Mouse (Mus musculus): ENCODE results near the gene Itgad.
A peak's percentile ranks its signal among the peaks of the same experiment; 100 is the strongest.

Gene Itgad

GRCm38 (mm10) chr7:128180546-128180945 lies 26.4 kb downstream of the Itgad start:
- DNase-seq: no peak

GRCm38 (mm10) chr7:128181691-128182090 lies 27.5 kb downstream of the Itgad start:
- no peak for DNase-seq

- DNase-seq: no peak
These were observed 47.4 kb downstream of the Itgad start for GRCm38 (mm10) chr7:128201607-128202006.

- no peak for DNase-seq
These were observed 48.9 kb downstream of the Itgad start for GRCm38 (mm10) chr7:128203071-128203470.

- no peak for DNase-seq
These were observed 50.0 kb downstream of the Itgad start for GRCm38 (mm10) chr7:128204179-128204578.

- no peak for DNase-seq
These were observed 51.5 kb downstream of the Itgad start for GRCm38 (mm10) chr7:128205695-128206094.

- DNase-seq: no peak
These were observed 52.0 kb downstream of the Itgad start, which contains the start of gene Cox6a2 for GRCm38 (mm10) chr7:128206152-128206551. Gene Cox6a2, minus strand, starts transcription at chr7:128206387.

GRCm38 (mm10) chr7:128208187-128208586 lies 54.0 kb downstream of the Itgad start:
- DNase-seq: peak; percentile 32

GRCm38 (mm10) chr7:128209826-128210225 lies 55.6 kb downstream of the Itgad start:
- no peak for DNase-seq

GRCm38 (mm10) chr7:128219952-128220351 lies 65.8 kb downstream of the Itgad start:
- no peak for DNase-seq

GRCm38 (mm10) chr7:128220936-128221335 lies 66.8 kb downstream of the Itgad start:
- DNase-seq: no peak

- DNase-seq: no peak
These were observed 77.6 kb downstream of the Itgad start for GRCm38 (mm10) chr7:128231741-128232140.

GRCm38 (mm10) chr7:128234796-128235195 lies 80.6 kb downstream of the Itgad start:
- no peak for DNase-seq

GRCm38 (mm10) chr7:128235481-128235880 lies 81.3 kb downstream of the Itgad start:
- no peak for DNase-seq

GRCm38 (mm10) chr7:128236426-128236825 lies 82.2 kb downstream of the Itgad start:
- DNase-seq: no peak

GRCm38 (mm10) chr7:128236856-128237592 lies 82.8 kb downstream of the Itgad start, which contains the start of gene Armc5:
Gene Armc5, plus strand, starts transcription at chr7:128237342.
- peak; percentile 82 for DNase-seq

- no peak for DNase-seq
These were observed 83.4 kb downstream of the Itgad start for GRCm38 (mm10) chr7:128237593-128237926.

- DNase-seq: peak; percentile 100
These were observed 84.0 kb downstream of the Itgad start, which contains the start of gene 9130023H24Rik for GRCm38 (mm10) chr7:128237927-128238778. Gene 9130023H24Rik, minus strand, starts transcription at chr7:128238031.

- no peak for DNase-seq
These were observed 84.8 kb downstream of the Itgad start for GRCm38 (mm10) chr7:128238991-128239390.

- DNase-seq: no peak
These were observed 86.1 kb downstream of the Itgad start for GRCm38 (mm10) chr7:128240131-128240784.

- no peak for DNase-seq
These were observed 88.2 kb downstream of the Itgad start for GRCm38 (mm10) chr7:128242331-128242730.

- DNase-seq: no peak
These were observed 89.7 kb downstream of the Itgad start for GRCm38 (mm10) chr7:128243921-128244320.

- DNase-seq: no peak
These were observed 90.3 kb downstream of the Itgad start for GRCm38 (mm10) chr7:128244410-128245025.

All from right cerebral cortex, postnatal 25 days (tissue).